Mouse (Mus musculus): ENCODE results near the gene Lamc1. TPM values are rescaled to one million over a fixed set of nuclear protein-coding genes. Genes with fewer than 3 reads are reported as not detected.

Gene Lamc1
- polyA plus RNA-seq, 1 experiment from 2014 or later = 106 TPM

DNA sequence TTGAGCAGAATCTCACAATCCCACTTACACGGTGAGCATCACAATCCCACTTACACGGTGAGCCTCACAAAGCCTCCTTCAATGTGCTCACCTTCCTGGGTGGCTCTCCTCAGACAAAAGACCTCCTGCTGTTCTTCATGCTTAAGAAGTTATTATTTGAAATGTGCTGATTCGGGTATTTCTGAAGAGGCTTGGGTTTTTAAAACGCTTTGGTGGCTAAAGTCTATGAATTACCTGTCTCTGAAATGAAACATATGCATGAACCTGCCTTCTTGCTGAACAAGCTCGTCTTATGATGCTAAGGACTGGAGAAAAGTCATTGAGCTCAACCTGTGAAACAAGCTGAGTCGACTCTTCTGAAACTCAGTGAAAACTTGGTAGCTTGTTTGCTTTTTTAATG, 36.6 kb downstream of the Lamc1 start:
- no peak overlapping the region for H3K9ac ChIP-seq (replicated peaks; ENCODE audit: low read depth)
- H3K4me3 ChIP-seq (ENCODE audit: low read depth, low read length) = no peak overlapping the region
- TF ChIP-seq EP300 (IDR thresholded peaks at IDR 0.05) = no peak
- TF ChIP-seq CTCF (IDR thresholded peaks at IDR 0.05) = no peak
- H3K27me3 ChIP-seq (replicated peaks; ENCODE audit: insufficient read depth, low read length) = no peaks in the 10 kb centered on the region
- WGBS = 58% methylated on average over 6 of the region's 6 CpGs
- ATAC-seq (no peak), DNase-seq (ENCODE audit: low spot score) (no peak)
- H3K9me3 ChIP-seq (ENCODE audit: low read length) = no peaks in the 10 kb centered on the region
- H3K27ac ChIP-seq (ENCODE audit: low read length) = no peak overlapping the region
- no peak overlapping the region for H3K4me2 ChIP-seq (replicated peaks; ENCODE audit: low read depth, low read length)
- no peaks in the 10 kb centered on the region for H3K36me3 ChIP-seq (ENCODE audit: insufficient read depth, low read length)
- peaks cover 11% of the 10 kb centered on the region; the same call in 1 of the 2 replicates for H3K4me1 ChIP-seq (ENCODE audit: insufficient read depth, low read depth, low read length)

DNA sequence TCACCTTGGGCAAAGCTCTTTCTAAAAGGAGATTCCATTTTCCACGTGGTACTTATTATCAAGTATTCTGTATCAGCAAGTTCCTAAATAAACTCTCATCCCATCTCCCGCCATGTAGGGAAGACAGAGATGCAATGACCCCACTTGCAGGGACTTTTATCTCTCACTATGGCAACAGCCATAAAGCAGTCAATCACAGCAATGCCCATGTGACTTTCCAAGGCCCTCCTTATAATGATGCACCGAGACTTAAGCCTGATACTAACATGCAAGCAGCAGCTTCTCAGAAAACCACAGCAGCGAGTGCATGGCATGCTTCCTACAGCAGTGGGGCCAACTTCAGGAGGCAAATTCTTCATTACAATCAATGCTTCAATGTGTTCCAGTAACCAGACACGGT, 39.7 kb downstream of the Lamc1 start:
- Histone ChIP-seq H3K27ac (ENCODE audit: low read length) (no peak overlapping the region), H3K36me3 (ENCODE audit: insufficient read depth, low read length) (no peaks in the 10 kb centered on the region)
- 41% methylated on average over 5 of the region's 5 CpGs for WGBS

DNA sequence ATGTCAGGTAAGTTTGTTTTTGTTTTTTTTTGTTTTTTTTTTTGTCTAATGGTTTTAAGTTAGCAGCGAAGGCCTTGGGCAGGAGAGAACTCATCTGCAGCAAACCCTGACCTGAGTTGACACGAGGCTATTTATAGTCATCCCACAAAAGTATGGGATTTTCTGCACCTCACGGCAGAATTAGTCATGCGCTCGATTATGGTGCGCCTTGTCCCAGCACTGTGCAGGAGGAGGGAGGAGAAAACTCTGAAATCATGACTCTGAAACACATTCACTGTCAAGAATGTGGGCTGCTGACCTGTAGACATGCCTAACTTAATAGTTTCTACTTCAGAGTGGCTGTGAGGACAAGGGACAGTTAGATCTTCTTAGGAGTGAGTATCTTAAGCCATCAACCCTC, 40.4 kb downstream of the Lamc1 start:
- ATAC-seq = no peak
- no peak overlapping the region for H3K27ac ChIP-seq (ENCODE audit: low read length)
- H3K4me2 ChIP-seq (replicated peaks; ENCODE audit: low read depth, low read length) = no peak overlapping the region

More for the DNA sequence above, 39.7 kb downstream of the Lamc1 start:
- TF ChIP-seq EP300 (IDR thresholded peaks at IDR 0.05) = no peak
- TF ChIP-seq CTCF (IDR thresholded peaks at IDR 0.05) = no peak
- Histone ChIP-seq H3K4me1 (ENCODE audit: insufficient read depth, low read depth, low read length) (peaks cover 16% of the 10 kb centered on the region; the same call in 1 of the 2 replicates), H3K4me2 (replicated peaks; ENCODE audit: low read depth, low read length) (no peak overlapping the region), H3K9ac (replicated peaks; ENCODE audit: low read depth) (no peak overlapping the region), H3K4me3 (ENCODE audit: low read depth, low read length) (no peak overlapping the region), H3K9me3 (ENCODE audit: low read length) (no peaks in the 10 kb centered on the region), H3K27me3 (replicated peaks; ENCODE audit: insufficient read depth, low read length) (no peaks in the 10 kb centered on the region)
- DNase-seq (ENCODE audit: low spot score) (no peak), ATAC-seq (no peak)

DNA sequence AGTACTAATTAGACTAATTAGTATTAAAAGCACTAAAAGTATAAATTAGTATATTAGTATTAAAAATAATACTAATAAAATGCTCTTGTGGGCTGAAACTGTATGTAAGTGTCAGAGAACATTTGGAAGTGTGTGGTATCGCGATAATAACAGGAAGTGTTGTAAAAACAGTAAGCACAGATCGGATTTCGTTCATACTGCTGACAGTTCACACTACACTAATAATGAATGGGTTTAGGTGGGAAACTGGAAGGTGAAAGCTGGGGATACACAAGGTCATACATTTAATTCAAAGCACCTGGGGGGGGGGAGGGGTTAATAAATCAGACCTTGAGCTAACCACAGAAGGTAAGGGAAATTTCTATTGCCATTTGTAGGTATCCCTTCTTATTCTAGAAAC, 41.2 kb downstream of the Lamc1 start:
- Histone ChIP-seq H3K4me2 (replicated peaks; ENCODE audit: low read depth, low read length) (no peak overlapping the region), H3K4me1 (ENCODE audit: insufficient read depth, low read depth, low read length) (peaks cover 23% of the 10 kb centered on the region; the same call in 1 of the 2 replicates), H3K9me3 (ENCODE audit: low read length) (no peaks in the 10 kb centered on the region), H3K36me3 (ENCODE audit: insufficient read depth, low read length) (no peaks in the 10 kb centered on the region), H3K27ac (ENCODE audit: low read length) (no peak overlapping the region), H3K9ac (replicated peaks; ENCODE audit: low read depth) (no peak overlapping the region), H3K27me3 (replicated peaks; ENCODE audit: insufficient read depth, low read length) (no peaks in the 10 kb centered on the region), H3K4me3 (ENCODE audit: low read depth, low read length) (no peak overlapping the region)
- DNase-seq (ENCODE audit: low spot score) (no peak), ATAC-seq (no peak)
- 34% methylated on average over 4 of the region's 4 CpGs for WGBS
- TF ChIP-seq EP300 (IDR thresholded peaks at IDR 0.05) (no peak), CTCF (IDR thresholded peaks at IDR 0.05) (no peak)

More for the DNA sequence above, 40.4 kb downstream of the Lamc1 start:
- Histone ChIP-seq H3K4me3 (ENCODE audit: low read depth, low read length) (no peak overlapping the region), H3K9ac (replicated peaks; ENCODE audit: low read depth) (no peak overlapping the region), H3K4me1 (ENCODE audit: insufficient read depth, low read depth, low read length) (peaks cover 17% of the 10 kb centered on the region; the same call in 1 of the 2 replicates), H3K36me3 (ENCODE audit: insufficient read depth, low read length) (no peaks in the 10 kb centered on the region), H3K9me3 (ENCODE audit: low read length) (no peaks in the 10 kb centered on the region), H3K27me3 (replicated peaks; ENCODE audit: insufficient read depth, low read length) (no peaks in the 10 kb centered on the region)
- DNase-seq (ENCODE audit: low spot score) = no peak
- WGBS = 51% methylated on average over 6 of the region's 6 CpGs
- TF ChIP-seq EP300 (IDR thresholded peaks at IDR 0.05) (no peak), CTCF (IDR thresholded peaks at IDR 0.05) (no peak)

DNA sequence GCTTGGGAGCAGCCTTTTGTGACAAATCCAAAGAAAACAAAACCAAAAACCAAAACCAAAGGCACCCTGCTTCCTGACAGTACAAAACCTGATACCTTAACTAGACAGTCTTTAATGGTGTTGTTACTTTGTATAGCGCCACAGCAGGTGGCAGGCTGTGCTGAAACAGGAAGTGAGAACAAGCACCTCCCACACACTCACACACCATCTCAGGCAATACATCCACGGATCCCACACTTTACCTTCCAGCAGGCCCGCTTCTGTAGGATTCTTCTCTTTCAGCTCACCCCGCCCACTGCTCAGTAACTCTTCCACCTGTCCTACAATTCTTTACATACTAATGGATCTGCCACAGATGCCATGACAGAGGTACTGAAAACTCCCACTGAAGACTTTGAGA, 44.6 kb downstream of the Lamc1 start:
- Histone ChIP-seq H3K4me3 (ENCODE audit: low read depth, low read length) (no peak overlapping the region), H3K27ac (ENCODE audit: low read length) (0 out of 2 replicates have a peak overlapping the region, but pooled peaks have one; percentile 5), H3K27me3 (replicated peaks; ENCODE audit: insufficient read depth, low read length) (no peaks in the 10 kb centered on the region), H3K4me1 (ENCODE audit: insufficient read depth, low read depth, low read length) (peaks cover 20% of the 10 kb centered on the region; the same call in 1 of the 2 replicates), H3K4me2 (replicated peaks; ENCODE audit: low read depth, low read length) (no peak overlapping the region), H3K36me3 (ENCODE audit: insufficient read depth, low read length) (no peaks in the 10 kb centered on the region), H3K9me3 (ENCODE audit: low read length) (no peaks in the 10 kb centered on the region), H3K9ac (replicated peaks; ENCODE audit: low read depth) (no peak overlapping the region)
- no peak for TF ChIP-seq EP300 (IDR thresholded peaks at IDR 0.05)
- TF ChIP-seq CTCF (IDR thresholded peaks at IDR 0.05) = no peak
- no peak for ATAC-seq
- 55% methylated on average over 4 of the region's 4 CpGs for WGBS
- DNase-seq (ENCODE audit: low spot score) = no peak

DNA sequence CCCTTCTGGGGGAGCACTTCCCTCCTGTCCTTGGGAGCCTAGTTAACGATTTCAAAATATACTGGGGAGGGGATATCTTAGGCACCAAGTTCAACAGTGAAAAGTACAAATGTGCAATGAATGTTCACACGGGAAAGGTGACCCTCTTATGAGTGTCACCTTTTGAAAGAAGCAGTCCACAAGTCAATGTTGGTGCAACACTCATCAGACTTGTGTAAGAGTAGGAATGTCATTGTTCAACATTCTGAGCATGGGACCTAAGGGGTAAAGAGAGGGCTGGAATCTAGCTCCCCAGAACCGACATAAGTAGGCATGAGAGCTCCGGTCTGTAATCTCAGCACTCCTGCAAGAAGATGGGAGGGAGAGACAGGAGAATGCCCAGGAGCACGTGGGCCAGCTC, 45.1 kb downstream of the Lamc1 start:
- peaks cover 15% of the 10 kb centered on the region; the same call in 1 of the 2 replicates for H3K4me1 ChIP-seq (ENCODE audit: insufficient read depth, low read depth, low read length)
- WGBS = 39% methylated on average over 5 of the region's 5 CpGs
- H3K27ac ChIP-seq (ENCODE audit: low read length) = 0 out of 2 replicates have a peak overlapping the region, but pooled peaks have one; percentile 2
- no peak for TF ChIP-seq EP300 (IDR thresholded peaks at IDR 0.05)
- TF ChIP-seq CTCF (IDR thresholded peaks at IDR 0.05) = no peak
- no peak overlapping the region for H3K4me2 ChIP-seq (replicated peaks; ENCODE audit: low read depth, low read length)
- H3K36me3 ChIP-seq (ENCODE audit: insufficient read depth, low read length) = no peaks in the 10 kb centered on the region
- H3K9ac ChIP-seq (replicated peaks; ENCODE audit: low read depth) = no peak overlapping the region
- H3K9me3 ChIP-seq (ENCODE audit: low read length) = no peaks in the 10 kb centered on the region
- DNase-seq (ENCODE audit: low spot score) (peak; percentile 56), ATAC-seq (peak; percentile 64)
- no peak overlapping the region for H3K4me3 ChIP-seq (ENCODE audit: low read depth, low read length)
- no peaks in the 10 kb centered on the region for H3K27me3 ChIP-seq (replicated peaks; ENCODE audit: insufficient read depth, low read length)

DNA sequence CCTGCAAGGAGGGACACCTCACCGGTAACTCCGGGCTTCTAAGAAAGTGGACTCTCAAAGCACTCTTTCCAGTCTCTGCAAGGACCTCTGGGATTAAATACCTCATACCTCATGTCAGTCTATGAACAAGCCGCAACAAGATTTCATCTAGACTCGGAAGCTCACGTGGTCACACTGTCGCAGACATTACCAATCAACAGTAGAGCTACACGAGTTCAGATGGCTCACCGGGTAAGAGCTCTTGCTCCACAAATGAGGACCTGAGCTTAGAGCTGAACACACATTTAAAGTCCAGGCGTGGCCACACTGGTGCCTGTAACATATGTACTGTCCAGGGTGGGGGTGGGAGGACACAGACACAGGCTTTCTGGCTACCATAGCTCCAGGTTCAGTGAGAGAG, 46.4 kb downstream of the Lamc1 start:
- Histone ChIP-seq H3K9me3 (ENCODE audit: low read length) (no peaks in the 10 kb centered on the region), H3K27ac (ENCODE audit: low read length) (no peak overlapping the region), H3K9ac (replicated peaks; ENCODE audit: low read depth) (no peak overlapping the region), H3K27me3 (replicated peaks; ENCODE audit: insufficient read depth, low read length) (no peaks in the 10 kb centered on the region), H3K4me1 (ENCODE audit: insufficient read depth, low read depth, low read length) (peaks cover 13% of the 10 kb centered on the region; the same call in 1 of the 2 replicates), H3K36me3 (ENCODE audit: insufficient read depth, low read length) (no peaks in the 10 kb centered on the region), H3K4me2 (replicated peaks; ENCODE audit: low read depth, low read length) (0 out of 2 replicates have a peak overlapping the region, but pooled peaks have one; percentile 4), H3K4me3 (ENCODE audit: low read depth, low read length) (no peak overlapping the region)
- ATAC-seq (peak; percentile 64), DNase-seq (ENCODE audit: low spot score) (peak; percentile 72)
- TF ChIP-seq EP300 (IDR thresholded peaks at IDR 0.05) (no peak), CTCF (IDR thresholded peaks at IDR 0.05) (no peak)
- WGBS = 56% methylated on average over 9 of the region's 9 CpGs
